Mouse (Mus musculus) ovary, adult 18-20 months (tissue): ENCODE measurements at regions not wholly inside any gene's neighbourhood (a gene's known extent, or its start where the extent isn't known, plus 50 kb on each side); places are given as distances from the start of the nearest gene placed in this dataset.

Source experiments
- DNase-seq: peaks from one replicate; pipeline ENCODE4 v3.0.0; 2022; ENCODE audit warnings: low spot score, mixed read lengths

GRCm38 (mm10) chr8:35991936-35992603, 226.5 kb downstream of the Gm19410 start:
- DNase-seq: no peak

- DNase-seq: no peak
These were observed 230.9 kb downstream of the Gm19410 start for GRCm38 (mm10) chr8:35996330-35997077.

- DNase-seq: no peak
These were observed 234.0 kb downstream of the Gm19410 start for GRCm38 (mm10) chr8:35999584-35999983.

GRCm38 (mm10) chr8:36004387-36004786, 238.8 kb downstream of the Gm19410 start:
- DNase-seq: no peak

- DNase-seq: peak; percentile 63
These were observed 239.9 kb downstream of the Gm19410 start for GRCm38 (mm10) chr8:36005536-36005935.

GRCm38 (mm10) chr8:36007724-36008123, 242.1 kb downstream of the Gm19410 start:
- no peak for DNase-seq

- DNase-seq: no peak
These were observed 244.0 kb downstream of the Gm19410 start for GRCm38 (mm10) chr8:36009565-36009964.

- no peak for DNase-seq
These were observed 245.0 kb downstream of the Gm19410 start for GRCm38 (mm10) chr8:36010446-36011217.

- no peak for DNase-seq
These were observed 249.3 kb downstream of the Gm19410 start for GRCm38 (mm10) chr8:36014862-36015261.

GRCm38 (mm10) chr8:36016321-36017114, 250.9 kb downstream of the Gm19410 start:
- DNase-seq: no peak

- no peak for DNase-seq
These were observed 253.6 kb downstream of the Gm19410 start for GRCm38 (mm10) chr8:36018993-36019753.

GRCm38 (mm10) chr8:36019895-36020294, 254.3 kb downstream of the Gm19410 start:
- no peak for DNase-seq

- DNase-seq: no peak
These were observed 262.0 kb downstream of the Gm19410 start for GRCm38 (mm10) chr8:36027586-36027985.

- DNase-seq: no peak
These were observed 262.7 kb downstream of the Gm19410 start for GRCm38 (mm10) chr8:36028121-36028955.

GRCm38 (mm10) chr8:36029445-36029844, 263.9 kb downstream of the Gm19410 start:
- no peak for DNase-seq

GRCm38 (mm10) chr8:36030237-36030636, 264.6 kb downstream of the Gm19410 start:
- no peak for DNase-seq

- DNase-seq: no peak
These were observed 266.6 kb downstream of the Gm19410 start for GRCm38 (mm10) chr8:36031966-36032719.

GRCm38 (mm10) chr8:36035339-36035738, 269.7 kb downstream of the Gm19410 start:
- DNase-seq: no peak

- DNase-seq: no peak
These were observed 270.7 kb downstream of the Gm19410 start for GRCm38 (mm10) chr8:36036271-36036670.
